ENCODE assay signal across 14 mouse cellular contexts in genomic region chr5:39841186-39841585, GRCm38 (mm10).
DNase-seq lines count a peak whose midpoint lies in the region; TF ChIP-seq lines count a peak whose summit lies in the region.
"Had no signal": no experiment of that assay in that cellular context is flagged by ENCODE, and none has a peak within 500 bp of the region (broad histone marks: within the 10 kb centered on the region; RNA-seq: fewer than 3 reads in every experiment).

No protein-coding gene starts in this region.

- TF ChIP-seq POLR2A in lung, adult 2 months (IDR thresholded peaks at IDR 0.05; ENCODE audit: borderline replicate concordance, extremely low read depth, low read depth, low read length): no peak

- 48% methylated on average over 3 of the region's 3 CpGs for WGBS in lung, adult 2 months

- H3K4me1 ChIP-seq in lung, adult 2 months (ENCODE audit: control insufficient read depth, insufficient read depth, low read length): peaks cover 2% of the 10 kb centered on the region; the same call in 1 of the 2 replicates
- H3K4me1 ChIP-seq: hindbrain, embryonic 15.5 days; limb, embryonic 12.5 days; midbrain, embryonic 12.5 days; neural tube, embryonic 13.5 days; stomach, embryonic 15.5 days had no signal

- H3K4me3 ChIP-seq in lung, adult 2 months (replicated peaks; ENCODE audit: extremely low read depth, low read depth, low read length): no peak overlapping the region
- H3K4me3 ChIP-seq: hindbrain, embryonic 15.5 days; limb, embryonic 12.5 days; midbrain, embryonic 12.5 days; neural tube, embryonic 13.5 days; stomach, embryonic 15.5 days had no signal

- intact Hi-C loops in heart, postnatal 14 days (cut with DNase I): loop anchor here (5.0 kb wide), 1 partner anchor 116 kb away; no protein-coding TSS in a partner anchor

- DNase-seq in adrenal gland, adult 2 months: peak; percentile 8
- no peak for DNase-seq in adrenal gland, adult 8-10 months
- DNase-seq in lung, postnatal 25 days (ENCODE audit: low spot score): peak; percentile 2
- DNase-seq in lung, adult 2 months: no peak
- peak; percentile 30 to 32 for DNase-seq in heart, postnatal 14 days
- peak; percentile 10 for DNase-seq in skeletal muscle tissue, adult 2 months (ENCODE audit: low read depth, low spot score)
- DNase-seq in cerebellum, postnatal 10 days: no peak
- no peak for DNase-seq in urinary bladder, postnatal 14 days (ENCODE audit: low spot score)
- DNase-seq: lung, embryonic 14.5 days had no signal

- no peak for TF ChIP-seq CTCF in lung, adult 2 months (IDR thresholded peaks at IDR 0.05; ENCODE audit: insufficient read depth, low read length)

Comparison
In these comparisons a context has a peak if more than half of its experiments do, and no peak if none do; other contexts are left out.
1. DNase-seq: peak in adrenal gland, adult 2 months (single experiment), lung, postnatal 25 days (single experiment), heart, postnatal 14 days (2 of 2) and skeletal muscle tissue, adult 2 months (single experiment); none in adrenal gland, adult 8-10 months (single experiment), lung, adult 2 months (single experiment), cerebellum, postnatal 10 days (0 of 2) and urinary bladder, postnatal 14 days (single experiment).